Comparison of ENCODE assay signal across 8 mouse cellular contexts in the genomic region with DNA sequence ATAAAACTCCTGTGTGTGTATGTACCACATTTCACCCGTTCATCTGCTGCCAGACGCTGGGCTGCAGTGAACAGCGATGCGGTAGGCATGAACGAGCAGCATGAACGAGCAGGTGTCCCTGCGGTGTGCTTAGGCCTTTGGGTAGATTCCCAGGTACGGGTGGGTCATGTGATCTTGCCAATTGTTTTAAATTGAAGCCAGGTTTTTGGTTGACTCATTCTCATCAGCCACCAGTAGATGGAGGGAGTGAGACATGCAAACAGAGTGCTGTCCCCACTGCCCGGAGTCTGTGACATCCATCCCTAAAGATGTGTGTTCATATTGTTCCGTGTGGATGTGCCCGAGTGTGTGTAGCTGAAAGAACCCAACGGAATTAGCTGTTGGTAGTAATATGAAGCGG.
DNase-seq lines count a peak whose midpoint lies in the region; ATAC-seq and TF ChIP-seq lines count a peak whose summit lies in the region.

No protein-coding gene starts in this region.

- H3K27ac ChIP-seq in neural tube, embryonic 12.5 days, result no peak overlapping the region
- H3K27ac ChIP-seq in bone marrow macrophage, adult 2 months (ENCODE audit: insufficient read depth, low read depth, low read length), result no peak overlapping the region

- TF ChIP-seq CTCF in bone marrow macrophage, adult 2 months (IDR thresholded peaks at IDR 0.05; ENCODE audit: low read depth, low read length), result peak; percentile 55

- DNase-seq in neural tube, embryonic 10.5 days (ENCODE audit: extremely low spot score, low spot score), result no peak
- peak; percentile 65 for DNase-seq in forelimb bud, embryonic 11.5 days (ENCODE audit: low read depth, low spot score)
- peak; percentile 75 for DNase-seq in kidney, postnatal 10 days
- DNase-seq in lung, postnatal 10 days, result peak; percentile 71
- peak; percentile 50 for DNase-seq in telencephalon, adult 2 months (ENCODE audit: low read depth, low spot score)
- no peak for DNase-seq in thymus, postnatal 10 days (ENCODE audit: low spot score in 2 of 2)

- ATAC-seq in neural tube, embryonic 12.5 days (ENCODE audit: low FRiP score, low read depth), result peak; percentile 42

- no peak for TF ChIP-seq POLR2A in bone marrow macrophage, adult 2 months (IDR thresholded peaks at IDR 0.05; ENCODE audit: borderline replicate concordance, low read depth, low read length)

- no peak overlapping the region for H3K4me3 ChIP-seq in neural tube, embryonic 12.5 days
- no peak overlapping the region for H3K4me3 ChIP-seq in bone marrow macrophage, adult 2 months (ENCODE audit: insufficient read depth, low read length)

- 45% methylated on average over 13 of the region's 13 CpGs for WGBS in neural tube, embryonic 12.5 days

- no peaks in the 10 kb centered on the region for H3K9me3 ChIP-seq in neural tube, embryonic 12.5 days

- peaks cover 40% of the 10 kb centered on the region for H3K4me1 ChIP-seq in neural tube, embryonic 12.5 days
- H3K4me1 ChIP-seq in bone marrow macrophage, adult 2 months (ENCODE audit: control insufficient read depth, insufficient read depth, low read length), result no peaks in the 10 kb centered on the region

- no peaks in the 10 kb centered on the region for H3K27me3 ChIP-seq in neural tube, embryonic 12.5 days (replicated peaks)

- no peak overlapping the region for H3K4me2 ChIP-seq in neural tube, embryonic 12.5 days (replicated peaks)

- no peaks in the 10 kb centered on the region for H3K36me3 ChIP-seq in neural tube, embryonic 12.5 days

- H3K9ac ChIP-seq in neural tube, embryonic 12.5 days, result no peak overlapping the region

Comparison
In these comparisons a context has a peak if more than half of its experiments do, and no peak if none do; other contexts are left out.
1. DNase-seq: peak in forelimb bud, embryonic 11.5 days (single experiment), kidney, postnatal 10 days (single experiment), lung, postnatal 10 days (single experiment) and telencephalon, adult 2 months (single experiment); none in neural tube, embryonic 10.5 days (single experiment) and thymus, postnatal 10 days (0 of 2).